Mouse (Mus musculus) layer of hippocampus, postnatal 14 days (tissue): ENCODE measurements around the gene Atp8a2. TPM values are rescaled to one million over a fixed set of nuclear protein-coding genes. Genes with fewer than 3 reads are reported as not detected.
"Not testable (repeated sequence)": the region's sequence is repeated elsewhere in the genome, so short reads cannot be mapped to it uniquely, and the experiment has no call there.

Experiments
- DNase-seq, 2 experiments: peaks; one replicate each; pipeline ENCODE4 v3.0.0; 2021 to 2022; ENCODE audit warnings: low spot score in 2 of 2, mixed read lengths in 1 of 2
- total RNA-seq, 2 experiments: library from RNA; stranded (reverse); gene quantifications; 2 replicates each; pipeline ENCODE4 v1.2.3; 2021

Gene Atp8a2
- total RNA-seq, 2 experiments from 2014 or later = 51.4 to 61.8 TPM

GRCm38 (mm10) chr14:59858501-59859225 is 338.3 kb downstream of the Atp8a2 start:
- DNase-seq = no peak

DNA sequence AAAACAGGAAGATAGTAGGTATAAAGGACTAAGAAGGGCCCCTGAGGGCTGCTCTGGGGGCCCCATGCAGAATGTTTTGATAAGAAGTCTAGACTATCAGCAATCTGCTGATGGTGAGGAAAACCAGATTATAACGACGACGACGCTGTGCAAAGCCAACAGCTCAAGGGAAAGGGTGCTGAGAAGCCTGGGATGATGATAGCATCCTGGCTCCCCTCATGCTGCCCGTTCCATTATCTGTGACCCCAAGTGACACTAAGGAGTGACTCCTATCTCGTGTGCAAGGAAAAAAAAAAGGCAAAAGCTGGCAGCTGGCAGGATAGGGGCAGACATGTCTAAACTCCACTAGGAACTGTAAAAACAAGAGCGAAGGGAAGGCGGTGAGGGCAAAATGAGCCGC is 343.8 kb downstream of the Atp8a2 start:
- DNase-seq = no peak

GRCm38 (mm10) chr14:59846609-59847375 is 350.2 kb downstream of the Atp8a2 start:
- no peak for DNase-seq

DNA sequence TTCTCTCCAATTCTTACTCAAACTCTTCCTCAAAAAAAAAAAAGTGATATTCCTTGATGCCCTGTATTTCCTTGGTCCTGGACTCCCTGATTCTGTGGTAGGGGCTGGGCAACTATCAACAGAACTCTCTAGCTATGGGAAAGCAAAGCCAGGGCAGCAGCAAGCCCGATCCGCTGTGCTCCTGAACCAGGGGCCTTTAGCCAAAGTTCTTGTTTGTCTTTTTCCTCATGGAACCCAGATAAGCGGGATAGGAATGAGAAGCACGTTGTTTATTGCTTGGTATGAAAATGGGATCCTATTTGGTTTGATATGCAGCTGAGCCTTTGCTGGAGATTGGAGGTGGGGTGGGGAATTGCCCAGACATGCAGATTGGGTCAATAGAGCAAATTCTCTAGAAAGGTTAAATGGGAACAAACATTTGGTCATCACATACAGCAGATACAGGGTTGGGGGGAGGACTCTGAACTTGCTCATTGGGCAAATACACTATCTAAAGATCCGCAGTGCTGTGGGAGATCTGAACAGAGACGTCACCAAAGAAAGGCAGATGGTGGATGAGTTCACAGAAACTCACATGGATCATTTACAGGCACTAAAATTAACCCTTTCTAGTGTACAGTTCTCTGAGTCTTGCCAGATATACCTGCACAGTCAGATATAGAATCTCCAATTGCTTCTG is 353.6 kb downstream of the Atp8a2 start:
- DNase-seq = no peak

- no peak for DNase-seq
These were observed 356.8 kb downstream of the Atp8a2 start for GRCm38 (mm10) chr14:59839951-59840720.

DNA sequence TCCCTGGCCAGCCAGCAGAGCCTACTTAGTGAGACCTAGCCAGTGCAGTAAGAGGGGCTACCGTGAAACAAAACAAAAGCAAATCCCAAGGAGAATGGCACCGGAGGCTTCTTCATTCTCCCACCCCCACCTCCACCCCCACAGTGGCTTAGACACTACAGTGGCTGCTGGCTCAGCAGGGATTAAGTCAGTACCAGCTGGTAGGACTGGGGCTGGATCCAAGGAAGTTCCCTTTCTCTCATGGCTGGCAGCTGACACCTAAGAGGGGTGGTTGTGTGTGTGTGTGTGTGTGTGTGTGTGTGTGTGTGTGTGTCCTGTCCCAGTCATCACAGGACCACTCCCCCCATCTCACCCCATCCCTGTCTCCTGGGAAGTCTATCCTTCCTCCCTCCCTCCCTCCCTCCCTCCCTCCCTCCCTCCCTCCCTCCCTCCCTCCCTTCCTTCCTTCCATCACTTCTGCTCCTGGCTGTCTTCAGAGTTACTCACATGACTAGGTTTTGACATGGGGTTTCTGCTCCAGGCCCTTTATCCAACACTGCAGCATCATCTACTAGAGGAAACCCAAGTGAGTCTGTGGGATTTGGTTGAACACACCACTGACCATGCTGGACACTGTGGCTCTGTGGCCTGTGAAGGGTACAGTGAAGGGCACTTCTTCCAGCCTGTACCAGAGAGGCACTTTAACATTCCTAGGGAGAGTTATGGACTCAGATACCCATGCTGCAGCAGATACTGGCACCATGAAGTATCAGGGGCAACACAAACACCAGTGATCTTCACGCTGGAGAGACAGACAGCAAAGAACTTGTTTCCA is 358.3 kb downstream of the Atp8a2 start:
- not testable (repeated sequence) for DNase-seq

DNA sequence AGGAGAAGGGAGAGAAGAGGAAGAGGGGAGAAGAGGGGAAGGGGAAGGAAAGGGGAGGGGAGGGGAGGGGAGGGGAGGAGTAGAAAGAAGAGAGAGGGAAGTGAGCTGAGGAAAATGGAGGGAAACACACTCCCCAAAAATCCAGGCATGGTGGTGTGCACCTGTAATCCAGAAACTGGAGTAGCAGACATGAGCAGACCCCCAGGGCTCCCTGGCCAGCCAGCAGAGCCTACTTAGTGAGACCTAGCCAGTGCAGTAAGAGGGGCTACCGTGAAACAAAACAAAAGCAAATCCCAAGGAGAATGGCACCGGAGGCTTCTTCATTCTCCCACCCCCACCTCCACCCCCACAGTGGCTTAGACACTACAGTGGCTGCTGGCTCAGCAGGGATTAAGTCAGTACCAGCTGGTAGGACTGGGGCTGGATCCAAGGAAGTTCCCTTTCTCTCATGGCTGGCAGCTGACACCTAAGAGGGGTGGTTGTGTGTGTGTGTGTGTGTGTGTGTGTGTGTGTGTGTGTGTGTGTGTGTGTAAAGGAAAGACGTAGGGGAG is 359.2 kb downstream of the Atp8a2 start:
- DNase-seq = not testable (repeated sequence)

GRCm38 (mm10) chr14:59836876-59837543 is 360.0 kb downstream of the Atp8a2 start:
- no peak for DNase-seq

- DNase-seq = no peak
These were observed 367.4 kb downstream of the Atp8a2 start for GRCm38 (mm10) chr14:59829580-59829979.

- no peak for DNase-seq
These were observed 369.6 kb downstream of the Atp8a2 start for GRCm38 (mm10) chr14:59827409-59827808.

DNA sequence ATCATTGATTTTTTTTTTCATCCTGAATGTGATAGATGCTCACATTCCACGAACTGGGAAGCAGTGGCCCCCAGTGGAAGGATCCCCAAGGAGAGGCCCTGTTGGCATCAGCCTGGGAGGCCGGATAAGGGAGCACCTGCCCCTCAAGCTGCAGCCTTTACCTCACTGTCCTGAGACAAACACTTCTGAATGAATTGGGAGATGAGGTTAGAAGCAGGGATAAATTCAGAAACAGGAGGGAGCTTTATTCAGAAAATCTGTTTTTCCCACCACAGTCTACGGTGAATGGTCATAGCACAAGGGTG is 376.9 kb downstream of the Atp8a2 start:
- no peak for DNase-seq

DNA sequence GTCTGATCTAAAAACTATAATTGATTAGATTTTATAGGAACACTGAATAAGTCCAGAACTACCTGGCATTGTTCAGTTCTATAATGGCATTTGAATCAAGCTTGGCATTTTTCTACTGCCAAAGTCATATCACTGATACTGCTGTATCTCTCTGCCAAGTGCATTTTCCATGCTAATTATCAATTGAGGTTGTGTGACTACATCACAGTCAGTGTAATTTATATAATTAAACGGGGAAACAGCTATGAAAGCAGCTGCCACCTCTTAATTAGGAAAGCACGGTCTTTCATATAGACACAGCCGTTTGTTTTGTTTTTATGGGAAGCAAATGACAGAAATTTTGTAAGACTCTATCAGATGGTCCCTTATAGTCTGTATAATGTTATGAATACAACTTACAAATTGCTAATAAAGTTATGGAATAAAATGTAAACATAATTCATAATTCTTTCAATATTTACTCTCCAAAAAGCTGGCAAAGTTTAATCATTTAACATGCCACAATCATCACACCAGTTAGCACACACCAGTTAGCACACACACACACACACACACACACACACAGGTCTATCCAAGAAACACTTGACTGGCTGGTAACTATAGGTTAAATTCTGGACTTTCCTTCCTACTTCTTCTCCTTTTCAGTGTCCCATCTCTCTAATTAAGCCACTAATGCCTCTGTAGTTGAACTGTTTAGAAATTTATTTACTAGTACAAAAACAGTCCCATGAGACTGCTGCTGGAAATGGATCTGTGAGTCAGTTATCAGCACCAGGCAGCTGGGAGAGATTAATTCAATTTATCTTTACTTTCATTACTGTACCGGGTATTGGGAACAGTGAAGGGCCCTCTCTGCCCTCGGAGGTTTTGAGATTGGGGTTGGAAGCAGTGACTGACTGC is 377.5 kb downstream of the Atp8a2 start:
- peak in 1 of 2 experiments; percentile 16 for DNase-seq

GRCm38 (mm10) chr14:59810316-59810715 is 386.7 kb downstream of the Atp8a2 start:
- DNase-seq = not testable (repeated sequence)

GRCm38 (mm10) chr14:59809790-59810189 is 387.2 kb downstream of the Atp8a2 start:
- DNase-seq = no peak

GRCm38 (mm10) chr14:59807528-59808300 is 389.3 kb downstream of the Atp8a2 start:
- DNase-seq = no peak

- peak; percentile 19 to 62 for DNase-seq
These were observed 390.1 kb downstream of the Atp8a2 start for GRCm38 (mm10) chr14:59806910-59807309.

- no peak for DNase-seq
These were observed 390.8 kb downstream of the Atp8a2 start for GRCm38 (mm10) chr14:59806159-59806558.

- DNase-seq = no peak
These were observed 391.3 kb downstream of the Atp8a2 start for GRCm38 (mm10) chr14:59805683-59806082.
